In the genomic region with DNA sequence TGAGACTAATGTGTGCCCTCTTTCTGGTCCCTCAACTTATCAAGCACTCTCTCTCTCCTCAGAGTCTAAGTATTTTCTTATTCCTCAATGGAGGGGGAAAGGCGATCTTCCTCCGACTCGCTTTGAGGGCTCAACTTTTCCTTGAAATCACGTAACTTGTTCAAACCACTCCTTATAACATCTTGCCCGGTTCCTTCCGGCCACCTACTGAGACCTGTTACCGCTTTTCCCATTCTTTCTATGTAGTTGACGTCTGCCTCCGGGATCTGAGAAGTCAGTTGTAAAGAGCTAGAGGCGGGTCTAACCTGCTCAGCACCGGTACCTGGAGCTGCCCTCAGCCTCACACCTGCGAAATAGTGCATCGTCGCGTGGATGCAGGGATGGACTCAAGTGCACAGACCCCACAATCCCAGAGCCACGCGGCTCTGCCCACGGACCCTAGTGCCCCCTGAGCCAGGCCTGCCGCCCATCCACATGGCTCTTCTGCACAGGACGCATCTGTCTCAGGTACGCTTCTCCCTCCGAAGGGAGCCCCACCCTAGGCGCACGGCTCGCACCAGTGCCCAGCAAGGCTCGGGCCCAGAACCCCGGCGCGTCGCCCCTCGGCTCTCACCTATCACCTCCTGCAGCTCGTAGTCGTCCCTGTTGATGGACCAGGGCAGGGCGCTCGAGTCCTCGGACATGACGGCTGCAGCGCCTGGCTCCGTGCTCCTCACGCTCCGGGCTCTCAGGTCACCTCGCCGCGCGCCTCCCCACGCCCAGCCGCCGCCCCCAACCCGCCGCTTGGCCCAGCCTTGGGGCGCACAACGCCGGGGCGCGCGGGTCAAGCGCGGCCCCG, we compare ENCODE assay signal across 8 mouse cellular contexts. TPM values are rescaled to one million over a fixed set of nuclear protein-coding genes. Genes with fewer than 3 reads are reported as not detected.
A peak's percentile ranks its signal among the peaks of the same experiment; 100 is the strongest.
DNase-seq lines count a peak whose midpoint lies in the region; ATAC-seq and TF ChIP-seq lines count a peak whose summit lies in the region.

No protein-coding gene starts in this region.

- WGBS in forebrain, embryonic 15.5 days = under 1% methylated on average over 53 of the region's 59 CpGs
- WGBS in limb, embryonic 15.5 days = under 1% methylated on average over 59 of the region's 59 CpGs
- 1% methylated on average over 50 of the region's 59 CpGs for whole genome bisulfite sequencing in neural tube, embryonic 13.5 days

- peaks cover 30% of the 10 kb centered on the region for H3K4me1 ChIP-seq in forebrain, embryonic 15.5 days
- H3K4me1 ChIP-seq in limb, embryonic 15.5 days = peaks cover 18% of the 10 kb centered on the region; the same call in 1 of the 2 replicates
- H3K4me1 ChIP-seq in neural tube, embryonic 13.5 days (replicated peaks) = peaks cover 34% of the 10 kb centered on the region

- peak overlapping the region; percentile 85 for H3K9ac ChIP-seq in forebrain, embryonic 15.5 days (replicated peaks)
- peak overlapping the region; percentile 81 for H3K9ac ChIP-seq in limb, embryonic 15.5 days
- H3K9ac ChIP-seq in neural tube, embryonic 13.5 days = peak overlapping the region; percentile 89

- H3K36me3 ChIP-seq in forebrain, embryonic 15.5 days = no peaks in the 10 kb centered on the region
- H3K36me3 ChIP-seq in limb, embryonic 15.5 days = no peaks in the 10 kb centered on the region
- H3K36me3 ChIP-seq in neural tube, embryonic 13.5 days = no peaks in the 10 kb centered on the region

- ATAC-seq in forebrain, embryonic 15.5 days (replicated peaks) = peak; percentile 24
- peak; percentile 13 for ATAC-seq in limb, embryonic 15.5 days (ENCODE audit: insufficient number of reproducible peaks, low FRiP score, low TSS enrichment, low read depth)
- peak; percentile 43 for ATAC-seq in neural tube, embryonic 13.5 days (ENCODE audit: low read depth)

- no peaks in the 10 kb centered on the region for H3K9me3 ChIP-seq in forebrain, embryonic 15.5 days
- no peaks in the 10 kb centered on the region for H3K9me3 ChIP-seq in limb, embryonic 15.5 days
- H3K9me3 ChIP-seq in neural tube, embryonic 13.5 days = no peaks in the 10 kb centered on the region

- H3K4me2 ChIP-seq in forebrain, embryonic 15.5 days (replicated peaks) = peak overlapping the region; percentile 95
- peak overlapping the region; percentile 97 for H3K4me2 ChIP-seq in limb, embryonic 15.5 days
- peak overlapping the region; percentile 98 for H3K4me2 ChIP-seq in neural tube, embryonic 13.5 days

- peak overlapping the region; percentile 100 for H3K27ac ChIP-seq in layer of hippocampus, adult 2 months
- H3K27ac ChIP-seq in forebrain, embryonic 15.5 days (replicated peaks) = peak overlapping the region; percentile 95
- peak overlapping the region; percentile 92 for H3K27ac ChIP-seq in limb, embryonic 15.5 days
- H3K27ac ChIP-seq in neural tube, embryonic 13.5 days (replicated peaks) = peak overlapping the region; percentile 95

- DNase-seq in layer of hippocampus, adult 2 months (ENCODE audit: low spot score in 2 of 2) = peak in 1 of 2 experiments; percentile 13
- DNase-seq in layer of hippocampus, adult 11-12 months (ENCODE audit: low spot score) = no peak
- peak; percentile 42 for DNase-seq in adipocyte (ENCODE audit: low spot score)
- DNase-seq in gastrocnemius, postnatal 10 days = no peak
- DNase-seq in gastrocnemius, postnatal 14 days = no peak

- H3K4me3 ChIP-seq in layer of hippocampus, adult 2 months = peak overlapping the region; percentile 96
- peak overlapping the region; percentile 78 for H3K4me3 ChIP-seq in forebrain, embryonic 15.5 days
- peak overlapping the region; percentile 99 for H3K4me3 ChIP-seq in limb, embryonic 15.5 days
- H3K4me3 ChIP-seq in neural tube, embryonic 13.5 days = peak overlapping the region; percentile 98

- intact Hi-C loops in gastrocnemius, postnatal 14 days (cut with DNase I; ENCODE audit: low total_unique reads) = no loop called here

- H3K27me3 ChIP-seq in forebrain, embryonic 15.5 days = no peaks in the 10 kb centered on the region
- no peaks in the 10 kb centered on the region for H3K27me3 ChIP-seq in limb, embryonic 15.5 days
- H3K27me3 ChIP-seq in neural tube, embryonic 13.5 days = no peaks in the 10 kb centered on the region

- TF ChIP-seq CTCF in layer of hippocampus, adult 2 months (conservative IDR thresholded peaks at IDR 0.05) = no peak

RNA-seq across cellular contexts. Expression of a gene that starts 0.6 kb away (rescaled TPM):
- total RNA-seq in layer of hippocampus, adult 2 months (2021) = 10 to 100 TPM; 30.2 to 31.2 TPM
- 13.8 and 14.1 TPM in 2 replicates for polyA plus RNA-seq in forebrain, embryonic 15.5 days (2015; fragmentation: Nextera tagmentation; extraction: Ambion mirVana)
- 9.4 and 11.5 TPM in 2 replicates for polyA plus RNA-seq in limb, embryonic 15.5 days (2015; fragmentation: Nextera tagmentation; extraction: Ambion mirVana)
- polyA plus RNA-seq in neural tube, embryonic 13.5 days (2015; fragmentation: Nextera tagmentation; extraction: Ambion mirVana) = 12.3 and 12.9 TPM in 2 replicates
- 10 to 100 TPM; 32.9 to 33.7 TPM for total RNA-seq in gastrocnemius, postnatal 10 days (2021)
- 10 to 100 TPM; 31.1 to 34.4 TPM for total RNA-seq in gastrocnemius, postnatal 14 days (2021)

RNA-seq across cellular contexts. Expression of a gene that starts 17.9 kb away (rescaled TPM):
- 10 to 100 TPM; 77.9 to 83.1 TPM for total RNA-seq in layer of hippocampus, adult 2 months (2021)
- polyA plus RNA-seq in forebrain, embryonic 15.5 days (2015; fragmentation: Nextera tagmentation; extraction: Ambion mirVana) = 105 and 111 TPM in 2 replicates
- 112 and 121 TPM in 2 replicates for polyA plus RNA-seq in limb, embryonic 15.5 days (2015; fragmentation: Nextera tagmentation; extraction: Ambion mirVana)
- polyA plus RNA-seq in neural tube, embryonic 13.5 days (2015; fragmentation: Nextera tagmentation; extraction: Ambion mirVana) = 98.3 and 106 TPM in 2 replicates
- 10 to 100 TPM; 42.0 to 44.0 TPM for total RNA-seq in gastrocnemius, postnatal 10 days (2021)
- total RNA-seq in gastrocnemius, postnatal 14 days (2021) = 10 to 100 TPM; 41.3 to 44.3 TPM

RNA-seq across cellular contexts. Expression of a gene that starts 19.6 kb away (rescaled TPM):
- total RNA-seq in layer of hippocampus, adult 2 months (2021) = 1 to 10 TPM; 5.4 to 5.7 TPM
- 4.7 and 4.8 TPM in 2 replicates for polyA plus RNA-seq in forebrain, embryonic 15.5 days (2015; fragmentation: Nextera tagmentation; extraction: Ambion mirVana)
- polyA plus RNA-seq in limb, embryonic 15.5 days (2015; fragmentation: Nextera tagmentation; extraction: Ambion mirVana) = 32.7 and 38.2 TPM in 2 replicates
- polyA plus RNA-seq in neural tube, embryonic 13.5 days (2015; fragmentation: Nextera tagmentation; extraction: Ambion mirVana) = 6.6 and 6.9 TPM in 2 replicates
- 10 to 100 TPM in 1 of 2 experiments, 1 to 10 TPM in 1; 8.7 to 10.5 TPM for total RNA-seq in gastrocnemius, postnatal 10 days (2021)
- total RNA-seq in gastrocnemius, postnatal 14 days (2021) = 1 to 10 TPM; 7.0 to 7.5 TPM

RNA-seq across cellular contexts. Expression of a gene that starts 35.6 kb away (rescaled TPM):
- total RNA-seq in layer of hippocampus, adult 2 months (2021) = 1 to 10 TPM; 4.9 to 5.1 TPM
- 3.3 and 3.4 TPM in 2 replicates for polyA plus RNA-seq in forebrain, embryonic 15.5 days (2015; fragmentation: Nextera tagmentation; extraction: Ambion mirVana)
- polyA plus RNA-seq in limb, embryonic 15.5 days (2015; fragmentation: Nextera tagmentation; extraction: Ambion mirVana) = 4.2 and 5.8 TPM in 2 replicates
- polyA plus RNA-seq in neural tube, embryonic 13.5 days (2015; fragmentation: Nextera tagmentation; extraction: Ambion mirVana) = 2.4 and 2.6 TPM in 2 replicates
- under 1 TPM; 0.47 to 0.88 TPM for total RNA-seq in gastrocnemius, postnatal 10 days (2021)
- under 1 TPM; 0.27 to 0.35 TPM for total RNA-seq in gastrocnemius, postnatal 14 days (2021)

RNA-seq across cellular contexts. Expression of a gene that starts 43.7 kb away (rescaled TPM):
- total RNA-seq in layer of hippocampus, adult 2 months (2021) = not detected
- 0.08 TPM in 1 of 2 replicates, not detected in the other for polyA plus RNA-seq in forebrain, embryonic 15.5 days (2015; fragmentation: Nextera tagmentation; extraction: Ambion mirVana)
- polyA plus RNA-seq in limb, embryonic 15.5 days (2015; fragmentation: Nextera tagmentation; extraction: Ambion mirVana) = 0.24 TPM in 1 of 2 replicates, not detected in the other
- polyA plus RNA-seq in neural tube, embryonic 13.5 days (2015; fragmentation: Nextera tagmentation; extraction: Ambion mirVana) = not detected in 2 replicates
- not detected for total RNA-seq in gastrocnemius, postnatal 10 days (2021)
- total RNA-seq in gastrocnemius, postnatal 14 days (2021) = not detected
